Comparison of ENCODE assay signal across 13 mouse cellular contexts in genomic region chr13:101470560-101471247, GRCm38 (mm10).
DNase-seq lines count a peak whose midpoint lies in the region; ATAC-seq and TF ChIP-seq lines count a peak whose summit lies in the region.
"Had no signal": no experiment of that assay in that cellular context is flagged by ENCODE, and none has a peak within 500 bp of the region (broad histone marks: within the 10 kb centered on the region; RNA-seq: fewer than 3 reads in every experiment).

No protein-coding gene starts in this region.

- H3K4me2 ChIP-seq in forebrain, embryonic 13.5 days = no peak overlapping the region
- no peak overlapping the region for H3K4me2 ChIP-seq in limb, embryonic 13.5 days (replicated peaks)

- no peak for DNase-seq in forebrain, embryonic 10.5 days (ENCODE audit: extremely low spot score, low spot score)
- peak; percentile 53 to 64 for DNase-seq in left cerebral cortex, postnatal 10 days (ENCODE audit: extremely low spot score in 1 of 2, low spot score in 2 of 2)
- DNase-seq in left cerebral cortex, adult 9 months (ENCODE audit: low spot score in 2 of 2) = no peak
- peak; percentile 62 for DNase-seq in brain, embryonic 14.5 days (ENCODE audit: low read depth)
- no peak for DNase-seq in urinary bladder, adult 2 months (ENCODE audit: low spot score)
- DNase-seq: B cell, adult 2 months; cerebellum, adult 9-11 months; kidney, adult 9 months; lung, postnatal 4 days had no signal

- no peaks in the 10 kb centered on the region for H3K9me3 ChIP-seq in forebrain, embryonic 13.5 days (replicated peaks)
- no peaks in the 10 kb centered on the region for H3K9me3 ChIP-seq in forebrain, embryonic 10.5 days
- no peaks in the 10 kb centered on the region for H3K9me3 ChIP-seq in limb, embryonic 13.5 days

- H3K36me3 ChIP-seq in forebrain, embryonic 13.5 days (ENCODE audit: poor library complexity, severe bottlenecking) = no peaks in the 10 kb centered on the region
- no peaks in the 10 kb centered on the region for H3K36me3 ChIP-seq in forebrain, embryonic 10.5 days (replicated peaks)
- no peaks in the 10 kb centered on the region for H3K36me3 ChIP-seq in limb, embryonic 13.5 days

- peaks cover 2% of the 10 kb centered on the region; the same call in 1 of the 2 replicates for H3K4me1 ChIP-seq in forebrain, embryonic 13.5 days
- H3K4me1 ChIP-seq in forebrain, embryonic 10.5 days = no peaks in the 10 kb centered on the region
- 0 out of 2 replicates have a peak, but pooled peaks cover 1% of the 10 kb centered on the region for H3K4me1 ChIP-seq in limb, embryonic 13.5 days

- no peak overlapping the region for H3K27ac ChIP-seq in forebrain, embryonic 13.5 days
- H3K27ac ChIP-seq in forebrain, embryonic 10.5 days = no peak overlapping the region
- peak overlapping the region; percentile 61; the same call in 1 of the 2 replicates for H3K27ac ChIP-seq in limb, embryonic 13.5 days
- H3K27ac ChIP-seq: liver, embryonic 14.5 days had no signal

- intact Hi-C loops in left cerebral cortex, postnatal 10 days (cut with DNase I) = no loop called here

- 69% methylated on average over 20 of the region's 20 CpGs for WGBS in forebrain, embryonic 13.5 days
- 78% methylated on average over 20 of the region's 20 CpGs for WGBS in forebrain, embryonic 10.5 days
- WGBS in limb, embryonic 13.5 days = 63% methylated on average over 20 of the region's 20 CpGs

- ATAC-seq in forebrain, embryonic 13.5 days = peak; percentile 27; the same call in 1 of the 2 replicates
- ATAC-seq in limb, embryonic 13.5 days (ENCODE audit: low FRiP score, low read depth) = peak; percentile 54; the same call in 1 of the 2 replicates
- no peak for ATAC-seq in CD4-positive, CD25-positive, alpha-beta regulatory T cell, adult 4 months

- TF ChIP-seq POLR2A in brain, embryonic 14.5 days (IDR thresholded peaks at IDR 0.05; ENCODE audit: borderline replicate concordance, extremely low read depth, insufficient read depth, insufficient read length, poor library complexity, severe bottlenecking) = no peak

- TF ChIP-seq CTCF in brain, embryonic 14.5 days (IDR thresholded peaks at IDR 0.05; ENCODE audit: borderline replicate concordance, extremely low read depth, insufficient read depth, insufficient read length) = no peak

- no peak overlapping the region for H3K4me3 ChIP-seq in forebrain, embryonic 13.5 days
- no peak overlapping the region for H3K4me3 ChIP-seq in forebrain, embryonic 10.5 days
- no peak overlapping the region for H3K4me3 ChIP-seq in limb, embryonic 13.5 days

- no peak overlapping the region for H3K9ac ChIP-seq in forebrain, embryonic 13.5 days
- no peak overlapping the region for H3K9ac ChIP-seq in limb, embryonic 13.5 days
- H3K9ac ChIP-seq: liver, embryonic 14.5 days had no signal

- H3K27me3 ChIP-seq in forebrain, embryonic 13.5 days = no peaks in the 10 kb centered on the region
- no peaks in the 10 kb centered on the region for H3K27me3 ChIP-seq in forebrain, embryonic 10.5 days (ENCODE audit: poor library complexity, severe bottlenecking)
- H3K27me3 ChIP-seq in limb, embryonic 13.5 days = no peaks in the 10 kb centered on the region

Comparison
In these comparisons a context has a peak if more than half of its experiments do, and no peak if none do; other contexts are left out.
1. DNase-seq: peak in left cerebral cortex, postnatal 10 days (2 of 2) and brain, embryonic 14.5 days (single experiment); none in forebrain, embryonic 10.5 days (single experiment), left cerebral cortex, adult 9 months (0 of 2) and urinary bladder, adult 2 months (single experiment).